Mouse (Mus musculus) olfactory bulb, adult 2 months (tissue): ENCODE measurements around the gene Ulk4. TPM values are rescaled to one million over a fixed set of nuclear protein-coding genes. Genes with fewer than 3 reads are reported as not detected.

Experiments
- H3K27ac ChIP-seq: fragments of 200-500 bp; 2 replicates; pipeline ENCODE4 v1.5.1; 2012; ENCODE audit warnings: low read depth, low read length; ENCODE audit not compliant: insufficient read depth
- H3K4me1 ChIP-seq: fragments of 200-500 bp; 2 replicates; pipeline ENCODE4 v1.6.1; 2012; ENCODE audit warnings: low read length; ENCODE audit not compliant: control insufficient read depth, insufficient read depth
- H3K4me3 ChIP-seq: fragments of 200-500 bp; 2 replicates; pipeline ENCODE4 v1.5.1; 2012; ENCODE audit warnings: mild to moderate bottlenecking, low read depth, low read length, moderate library complexity; ENCODE audit not compliant: insufficient read depth
- CTCF ChIP-seq: fragments of 200-500 bp; IDR thresholded peaks from 2 replicates; pipeline ENCODE4 v1.5.1; 2012; ENCODE audit warnings: low read depth, mild to moderate bottlenecking, low read length, moderate library complexity; ENCODE audit not compliant: insufficient read depth
- POLR2A ChIP-seq: fragments of 200-500 bp; IDR thresholded peaks from 2 replicates; pipeline ENCODE4 v1.6.1; 2012; ENCODE audit warnings: mild to moderate bottlenecking, low read depth, low read length, moderate library complexity; ENCODE audit not compliant: insufficient read depth
- WGBS: fragments of 180-500 bp; shearing (Covaris S2); methylation state at CpG from one replicate; pipeline ENCODE4 v1.1.7; 2018; 5-methylcytosine and 5-hydroxymethylcytosine counted together
- polyA plus RNA-seq: library from polyadenylated mRNA; stranded (reverse); fragments of >200 nt; gene quantifications from 2 replicates; pipeline ENCODE4 v1.2.4, GENCODE M21; 2012; ENCODE audit warnings: low replicate concordance; ENCODE audit not compliant: missing spikeins, insufficient read depth, insufficient read length

Ulk4 gene
- polyA plus RNA-seq, 1 experiment = not detected

DNA sequence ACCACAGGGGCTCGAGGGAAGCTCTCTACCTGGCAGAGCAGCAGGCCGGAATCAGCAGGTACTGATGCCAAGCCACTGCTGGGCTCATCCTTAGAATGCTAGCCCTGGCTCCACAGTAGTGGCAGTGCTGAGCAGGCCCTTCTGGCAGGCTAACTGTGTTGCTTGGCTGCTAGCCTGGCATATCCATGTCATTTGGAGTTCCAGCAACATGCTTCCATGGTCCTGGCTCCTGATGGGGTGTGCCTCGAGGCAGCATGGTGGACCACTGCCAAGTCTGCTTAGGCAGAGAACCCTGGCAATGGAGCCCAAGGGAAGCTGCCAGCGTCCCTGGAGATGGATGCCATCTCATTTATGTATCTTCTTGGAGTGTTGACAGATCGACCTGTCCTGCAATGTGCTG lies 169.4 kb downstream of the Ulk4 start:
- Histone ChIP-seq H3K4me1 (peaks cover 13% of the 10 kb centered on the region), H3K4me3 (no peak overlapping the region), H3K27ac (no peak overlapping the region)
- WGBS = 37% methylated on average over 5 of the region's 5 CpGs
- no peak for TF ChIP-seq CTCF
- no peak for TF ChIP-seq POLR2A

GRCm38 (mm10) chr9:121107101-121107500 lies 169.9 kb downstream of the Ulk4 start:
- WGBS = 41% methylated on average over 11 of the region's 11 CpGs
- H3K4me1 ChIP-seq = peaks cover 13% of the 10 kb centered on the region
- H3K4me3 ChIP-seq = no peak overlapping the region
- no peak for TF ChIP-seq POLR2A
- no peak for TF ChIP-seq CTCF
- no peak overlapping the region for H3K27ac ChIP-seq

GRCm38 (mm10) chr9:121101516-121101915 lies 175.5 kb downstream of the Ulk4 start:
- Histone ChIP-seq H3K4me1 (peaks cover 7% of the 10 kb centered on the region), H3K27ac (no peak overlapping the region), H3K4me3 (no peak overlapping the region)
- no peak for TF ChIP-seq POLR2A
- no peak for TF ChIP-seq CTCF
- WGBS = 88% methylated on average over 10 of the region's 10 CpGs

GRCm38 (mm10) chr9:121099453-121099852 lies 177.5 kb downstream of the Ulk4 start:
- Histone ChIP-seq H3K4me1 (peaks cover 7% of the 10 kb centered on the region), H3K4me3 (no peak overlapping the region), H3K27ac (no peak overlapping the region)
- 36% methylated on average over 10 of the region's 10 CpGs for WGBS
- TF ChIP-seq POLR2A (no peak), CTCF (no peak)

DNA sequence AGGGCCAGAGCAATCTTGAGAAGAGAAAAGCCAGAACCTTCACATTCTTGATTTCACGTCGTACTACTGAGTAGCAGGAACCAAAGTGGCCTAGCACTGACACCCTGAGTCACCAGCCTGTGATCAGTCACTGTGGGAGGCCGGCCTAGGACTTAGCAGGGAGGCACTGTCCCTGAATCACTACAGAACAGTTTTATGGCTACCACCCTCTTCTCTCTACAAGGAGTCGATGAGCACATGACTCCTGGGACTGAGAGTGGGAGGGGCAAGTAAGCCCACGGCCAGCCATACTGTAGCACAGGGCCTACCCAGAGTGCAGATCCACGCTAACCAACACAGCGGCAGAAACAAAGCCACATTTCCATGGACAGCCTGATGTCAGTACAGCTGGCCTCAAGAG lies 183.2 kb downstream of the Ulk4 start:
- Histone ChIP-seq H3K27ac (no peak overlapping the region), H3K4me3 (no peak overlapping the region), H3K4me1 (peaks cover 10% of the 10 kb centered on the region)
- WGBS = 67% methylated on average over 7 of the region's 7 CpGs
- TF ChIP-seq POLR2A = no peak
- TF ChIP-seq CTCF = no peak

GRCm38 (mm10) chr9:121092568-121092967 lies 184.4 kb downstream of the Ulk4 start:
- Histone ChIP-seq H3K4me3 (no peak overlapping the region), H3K27ac (no peak overlapping the region), H3K4me1 (peaks cover 10% of the 10 kb centered on the region)
- whole genome bisulfite sequencing = 61% methylated on average over 5 of the region's 5 CpGs
- TF ChIP-seq CTCF = no peak
- no peak for TF ChIP-seq POLR2A

DNA sequence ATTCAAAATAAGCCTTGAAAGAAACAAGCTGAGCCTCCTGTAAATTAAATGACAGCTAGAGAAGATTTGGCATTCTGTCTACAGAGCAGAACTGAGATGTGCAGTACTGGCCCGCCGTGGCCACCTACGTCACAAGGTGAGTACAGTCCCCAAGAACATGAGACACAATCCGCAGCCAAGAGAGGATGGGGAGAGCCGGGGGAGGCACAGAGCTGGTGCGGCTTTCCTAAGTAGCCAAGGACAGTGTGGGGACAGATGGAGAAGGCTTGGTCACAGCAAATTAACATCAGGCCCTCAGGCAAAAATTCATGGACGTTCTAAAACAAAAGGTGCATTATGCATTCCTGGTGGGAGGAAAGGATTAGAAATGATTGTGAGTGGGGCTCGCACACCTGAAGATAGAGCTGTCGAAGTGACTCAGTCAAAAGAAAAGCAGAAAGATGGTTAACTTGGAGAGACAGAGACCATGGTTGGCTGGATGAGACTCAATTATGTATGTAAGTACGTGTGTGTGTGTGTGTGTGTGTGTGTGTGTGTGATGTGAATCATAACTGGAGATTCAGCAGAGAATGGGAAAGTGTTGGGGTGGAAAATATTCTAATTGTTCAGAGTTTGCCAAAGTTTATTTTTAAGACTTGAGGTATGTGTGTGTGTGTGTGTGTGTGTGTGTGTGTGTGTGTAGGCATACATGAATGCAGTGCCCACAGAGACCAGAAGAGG lies 185.8 kb downstream of the Ulk4 start:
- Histone ChIP-seq H3K4me3 (no peak overlapping the region), H3K27ac (no peak overlapping the region), H3K4me1 (peaks cover 10% of the 10 kb centered on the region)
- WGBS = 92% methylated on average over 10 of the region's 10 CpGs
- no peak for TF ChIP-seq CTCF
- TF ChIP-seq POLR2A = no peak

DNA sequence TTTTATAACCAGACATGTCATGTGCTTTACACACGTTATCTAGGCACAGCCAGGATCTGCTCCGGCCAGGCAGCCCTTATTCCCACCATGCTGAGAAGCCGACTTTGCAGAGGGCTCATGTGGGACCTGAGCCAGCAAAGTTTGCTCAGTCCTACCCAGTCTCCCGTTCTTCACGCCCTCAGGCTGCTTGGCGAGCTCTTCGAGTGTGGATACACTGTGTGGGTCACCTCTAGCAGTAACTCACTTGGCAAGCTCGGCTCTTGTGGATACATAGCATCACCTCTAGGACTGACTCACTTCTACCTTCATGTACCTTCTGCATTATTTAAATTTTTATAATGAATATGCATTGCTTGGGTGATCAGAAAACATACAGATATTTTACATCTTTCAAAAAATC lies 189.3 kb downstream of the Ulk4 start:
- Histone ChIP-seq H3K4me3 (no peak overlapping the region), H3K27ac (no peak overlapping the region), H3K4me1 (peaks cover 6% of the 10 kb centered on the region; the same call in 1 of the 2 replicates)
- TF ChIP-seq CTCF = no peak
- no peak for TF ChIP-seq POLR2A
- 69% methylated on average over 8 of the region's 8 CpGs for WGBS

GRCm38 (mm10) chr9:121084191-121084590 lies 192.8 kb downstream of the Ulk4 start:
- Histone ChIP-seq H3K4me1 (peaks cover 16% of the 10 kb centered on the region), H3K4me3 (no peak overlapping the region), H3K27ac (no peak overlapping the region)
- WGBS = 73% methylated on average over 4 of the region's 4 CpGs
- TF ChIP-seq CTCF (no peak), POLR2A (no peak)
